Mouse (Mus musculus) testis, adult 2 months (tissue): ENCODE measurements around the gene Rab8a. TPM values are rescaled to one million over a fixed set of nuclear protein-coding genes. Genes with fewer than 3 reads are reported as not detected.

Experiments used
- H3K27ac ChIP-seq: fragments of 200-500 bp; 2 replicates; pipeline ENCODE4 v1.5.1; 2012; ENCODE audit warnings: low read depth, low read length; ENCODE audit not compliant: control insufficient read depth, insufficient read depth
- H3K27me3 ChIP-seq: fragments of 200-500 bp; 2 replicates; pipeline ENCODE4 v1.6.1; 2012; ENCODE audit warnings: mild to moderate bottlenecking, low read length, moderate library complexity; ENCODE audit not compliant: control insufficient read depth, insufficient read depth
- H3K36me3 ChIP-seq: fragments of 200-500 bp; 2 replicates; pipeline ENCODE4 v1.6.1; 2012; ENCODE audit warnings: mild to moderate bottlenecking, low read length; ENCODE audit not compliant: control insufficient read depth, insufficient read depth
- H3K4me1 ChIP-seq: fragments of 200-500 bp; 2 replicates; pipeline ENCODE4 v1.6.1; 2012; ENCODE audit warnings: low read length; ENCODE audit not compliant: control insufficient read depth, insufficient read depth
- H3K4me3 ChIP-seq: fragments of 200-500 bp; 2 replicates; pipeline ENCODE4 v1.5.1; 2012; ENCODE audit warnings: low read depth, mild to moderate bottlenecking, low read length, moderate library complexity, mixed read lengths; ENCODE audit not compliant: control insufficient read depth
- CTCF ChIP-seq: fragments of 200-500 bp; IDR thresholded peaks from 2 replicates; pipeline ENCODE4 v1.5.1; 2012; ENCODE audit warnings: low read depth, mild to moderate bottlenecking, inconsistent platforms, low read length, moderate library complexity; ENCODE audit not compliant: control insufficient read depth, insufficient read depth, insufficient replicate concordance
- POLR2A ChIP-seq: fragments of 200-500 bp; IDR thresholded peaks from 2 replicates; pipeline ENCODE4 v1.6.1; 2012; ENCODE audit warnings: low read depth, mild to moderate bottlenecking, inconsistent platforms, low read length, moderate library complexity; ENCODE audit not compliant: control insufficient read depth
- polyA plus RNA-seq: library from polyadenylated mRNA; depleted of rRNA; stranded (reverse); fragments of >200 nt; gene quantifications from 2 replicates; pipeline ENCODE4 v1.2.3, GENCODE M21; 2012

Gene Rab8a
- polyA plus RNA-seq, 1 experiment: 44.0 TPM

GRCm38 (mm10) chr8:72146556-72146955 is 14.4 kb upstream of the Rab8a start:
- TF ChIP-seq POLR2A (no peak), CTCF (no peak)
- H3K4me3 ChIP-seq: no peak overlapping the region
- no peak overlapping the region for H3K27ac ChIP-seq
- H3K36me3 ChIP-seq: no peaks in the 10 kb centered on the region
- H3K4me1 ChIP-seq: no peaks in the 10 kb centered on the region
- H3K27me3 ChIP-seq: no peaks in the 10 kb centered on the region

GRCm38 (mm10) chr8:72147266-72147665 is 13.7 kb upstream of the Rab8a start:
- H3K36me3 ChIP-seq: no peaks in the 10 kb centered on the region
- H3K27ac ChIP-seq: no peak overlapping the region

GRCm38 (mm10) chr8:72149056-72149455 is 11.9 kb upstream of the Rab8a start:
- no peak overlapping the region for H3K27ac ChIP-seq
- H3K36me3 ChIP-seq: no peaks in the 10 kb centered on the region
- no peaks in the 10 kb centered on the region for H3K27me3 ChIP-seq
- no peak overlapping the region for H3K4me3 ChIP-seq
- no peaks in the 10 kb centered on the region for H3K4me1 ChIP-seq
- TF ChIP-seq CTCF (no peak), POLR2A (no peak)

More at GRCm38 (mm10) chr8:72147266-72147665, 13.7 kb upstream of the Rab8a start:
- Histone ChIP-seq H3K4me1 (no peaks in the 10 kb centered on the region), H3K27me3 (no peaks in the 10 kb centered on the region), H3K4me3 (no peak overlapping the region)
- TF ChIP-seq CTCF: no peak
- no peak for TF ChIP-seq POLR2A

GRCm38 (mm10) chr8:72151418-72152078 is 9.5 kb upstream of the Rab8a start:
- Histone ChIP-seq H3K27me3 (no peaks in the 10 kb centered on the region), H3K4me3 (no peak overlapping the region), H3K27ac (no peak overlapping the region), H3K36me3 (no peaks in the 10 kb centered on the region), H3K4me1 (no peaks in the 10 kb centered on the region)
- TF ChIP-seq CTCF (no peak), POLR2A (no peak)

- TF ChIP-seq POLR2A (no peak), CTCF (no peak)
- H3K4me3 ChIP-seq: no peak overlapping the region
- H3K4me1 ChIP-seq: no peaks in the 10 kb centered on the region
- H3K36me3 ChIP-seq: no peaks in the 10 kb centered on the region
- no peak overlapping the region for H3K27ac ChIP-seq
- H3K27me3 ChIP-seq: no peaks in the 10 kb centered on the region
Observed at GRCm38 (mm10) chr8:72153382-72153781, 7.6 kb upstream of the Rab8a start.

- Histone ChIP-seq H3K27ac (no peak overlapping the region), H3K36me3 (no peaks in the 10 kb centered on the region), H3K4me3 (no peak overlapping the region), H3K27me3 (no peaks in the 10 kb centered on the region), H3K4me1 (peaks cover 12% of the 10 kb centered on the region)
- TF ChIP-seq CTCF (no peak), POLR2A (no peak)
Observed at GRCm38 (mm10) chr8:72158096-72158495, 2.9 kb upstream of the Rab8a start.

- H3K4me1 ChIP-seq: peaks cover 12% of the 10 kb centered on the region
- H3K4me3 ChIP-seq: no peak overlapping the region
- H3K27ac ChIP-seq: no peak overlapping the region
- no peak for TF ChIP-seq POLR2A
- TF ChIP-seq CTCF: no peak
- no peaks in the 10 kb centered on the region for H3K27me3 ChIP-seq
- H3K36me3 ChIP-seq: no peaks in the 10 kb centered on the region
Observed at GRCm38 (mm10) chr8:72158726-72159125, 2.3 kb upstream of the Rab8a start.

- peaks cover 12% of the 10 kb centered on the region for H3K4me1 ChIP-seq
- TF ChIP-seq CTCF: no peak
- no peak for TF ChIP-seq POLR2A
- peak overlapping the region; percentile 82; the same call in 1 of the 2 replicates for H3K27ac ChIP-seq
Observed at GRCm38 (mm10) chr8:72160007-72160406, 993 bp upstream of the Rab8a start.

More at GRCm38 (mm10) chr8:72160007-72160406, 993 bp upstream of the Rab8a start:
- Histone ChIP-seq H3K4me3 (peak overlapping the region; percentile 100; the same call in 1 of the 2 replicates), H3K27me3 (no peaks in the 10 kb centered on the region), H3K36me3 (no peaks in the 10 kb centered on the region)
